Mouse (Mus musculus) ES-Bruce4 (cell line): ENCODE data around the gene Leng8.

Experiments used
- CTCF ChIP-seq: IDR thresholded peaks from one replicate; pipeline ENCODE4 v1.8.1; 2011; ENCODE audit warnings: low read depth, low read length
- POLR2A ChIP-seq: IDR thresholded peaks from one replicate; pipeline ENCODE4 v1.8.1; 2011; ENCODE audit warnings: low read length; ENCODE audit not compliant: insufficient read depth

DNA sequence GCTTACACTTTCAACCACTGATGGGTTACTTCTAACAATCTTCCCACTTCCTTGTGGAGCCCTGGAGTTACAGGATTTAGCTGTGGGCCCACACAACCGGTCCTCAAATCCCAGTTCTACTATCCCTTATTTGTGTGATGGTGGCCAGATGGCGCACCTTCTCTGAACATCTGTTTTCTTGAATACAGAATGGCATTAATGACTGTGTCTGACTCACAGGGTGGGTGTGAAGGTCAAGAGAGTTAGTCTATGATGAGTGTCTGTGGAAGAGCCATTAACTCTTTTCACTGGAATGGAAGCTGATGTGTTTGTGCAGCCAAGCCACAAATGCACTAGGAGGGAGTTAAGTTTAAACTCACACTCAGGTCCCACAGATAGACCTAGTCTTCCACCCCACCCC lies 38.5 kb upstream of the Leng8 start:
- TF ChIP-seq POLR2A (no peak), CTCF (no peak)
